Mouse (Mus musculus) stomach, embryonic 16.5 days (tissue): Measurements from ENCODE around the gene C1ra. TPM values are rescaled to one million over a fixed set of nuclear protein-coding genes. Genes with fewer than 3 reads are reported as not detected.
A peak's percentile ranks its signal among the peaks of the same experiment; 100 is the strongest.
"Not testable (repeated sequence)": the region's sequence is repeated elsewhere in the genome, so short reads cannot be mapped to it uniquely, and the experiment has no call there.

Experiments
- ATAC-seq: fragments of 200-750 bp; cut with Nextera tagmentation; 2 replicates; pipeline ENCODE4 v1.8.0; 2017; ENCODE audit warnings: moderate number of reproducible peaks, moderate TSS enrichment; ENCODE audit not compliant: insufficient read depth, low FRiP score
- H3K27ac ChIP-seq: fragments of 300-500 bp; sonication (generic); 2 replicates; pipeline ENCODE4 v1.5.1; 2014; ENCODE audit warnings: low read length
- H3K27me3 ChIP-seq: fragments of 300-500 bp; sonication (generic); 2 replicates; pipeline ENCODE4 v1.6.1; 2014; ENCODE audit warnings: low read length, control low read depth, mixed read lengths; ENCODE audit not compliant: control insufficient read depth, insufficient read depth
- H3K36me3 ChIP-seq: fragments of 300-500 bp; sonication (generic); 2 replicates; pipeline ENCODE4 v1.6.1; 2014; ENCODE audit warnings: low read length; ENCODE audit not compliant: control insufficient read depth, insufficient read depth
- H3K4me1 ChIP-seq: fragments of 300-500 bp; sonication (generic); 2 replicates; pipeline ENCODE4 v1.6.1; 2014; ENCODE audit warnings: low read length, control low read depth, mixed read lengths; ENCODE audit not compliant: control insufficient read depth, insufficient read depth
- H3K4me2 ChIP-seq: fragments of 300-500 bp; sonication (generic); 2 replicates; pipeline ENCODE4 v1.6.1; 2014; ENCODE audit warnings: low read depth, low read length, mixed read lengths
- H3K4me3 ChIP-seq: fragments of 300-500 bp; sonication (generic); replicated peaks from 2 replicates; pipeline ENCODE4 v1.5.1; 2014; ENCODE audit warnings: mild to moderate bottlenecking, low read length
- H3K9ac ChIP-seq: fragments of 300-500 bp; sonication (generic); 2 replicates; pipeline ENCODE4 v1.6.1; 2014; ENCODE audit warnings: low read length
- H3K9me3 ChIP-seq: fragments of 300-500 bp; sonication (generic); replicated peaks from 2 replicates; pipeline ENCODE4 v1.6.1; 2016; ENCODE audit warnings: low read length, control low read depth; ENCODE audit not compliant: control insufficient read depth
- WGBS: fragments of 180-500 bp; shearing (Covaris S2); extraction: QIAGEN DNeasy Blood & Tissue Kit; methylation state at CpG from one replicate; pipeline ENCODE4 v1.1.7; 2014; 5-methylcytosine and 5-hydroxymethylcytosine counted together
- polyA plus RNA-seq: library from polyadenylated mRNA; unstranded; fragments of >200 nt; fragmentation: Nextera tagmentation; extraction: Ambion mirVana; gene quantifications from 2 replicates; pipeline ENCODE4 v1.2.1, GENCODE M21; 2015

The C1ra gene
- polyA plus RNA-seq, 1 experiment from 2014 or later: 9.4 TPM

DNA sequence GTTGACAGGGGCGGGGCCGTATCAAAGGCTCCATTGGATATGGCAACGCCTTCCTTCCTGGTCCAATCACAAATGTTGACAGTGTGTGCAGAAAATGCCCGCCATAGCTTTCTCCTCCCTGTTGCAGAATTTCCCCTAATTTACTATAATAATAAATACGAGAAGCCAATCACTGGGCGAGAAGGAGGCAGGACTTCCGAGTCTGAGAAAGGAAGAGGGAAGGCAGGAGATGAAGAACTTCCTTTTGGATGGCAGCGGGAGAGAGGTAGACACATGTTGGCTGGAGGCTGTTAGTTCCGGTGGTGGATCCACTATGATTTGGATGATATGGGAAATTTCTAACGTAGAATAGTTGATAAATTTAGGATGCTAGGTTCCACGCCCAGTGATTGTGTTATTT is 37.6 kb upstream of the C1ra start:
- Histone ChIP-seq H3K4me3 (no peak overlapping the region), H3K36me3 (no peaks in the 10 kb centered on the region), H3K27me3 (no peaks in the 10 kb centered on the region), H3K4me2 (no peak overlapping the region), H3K9me3 (no peaks in the 10 kb centered on the region), H3K27ac (no peak overlapping the region), H3K9ac (no peak overlapping the region), H3K4me1 (peaks cover 8% of the 10 kb centered on the region; the same call in 1 of the 2 replicates)
- 77% methylated on average over 11 of the region's 11 CpGs for WGBS
- no peak for ATAC-seq

DNA sequence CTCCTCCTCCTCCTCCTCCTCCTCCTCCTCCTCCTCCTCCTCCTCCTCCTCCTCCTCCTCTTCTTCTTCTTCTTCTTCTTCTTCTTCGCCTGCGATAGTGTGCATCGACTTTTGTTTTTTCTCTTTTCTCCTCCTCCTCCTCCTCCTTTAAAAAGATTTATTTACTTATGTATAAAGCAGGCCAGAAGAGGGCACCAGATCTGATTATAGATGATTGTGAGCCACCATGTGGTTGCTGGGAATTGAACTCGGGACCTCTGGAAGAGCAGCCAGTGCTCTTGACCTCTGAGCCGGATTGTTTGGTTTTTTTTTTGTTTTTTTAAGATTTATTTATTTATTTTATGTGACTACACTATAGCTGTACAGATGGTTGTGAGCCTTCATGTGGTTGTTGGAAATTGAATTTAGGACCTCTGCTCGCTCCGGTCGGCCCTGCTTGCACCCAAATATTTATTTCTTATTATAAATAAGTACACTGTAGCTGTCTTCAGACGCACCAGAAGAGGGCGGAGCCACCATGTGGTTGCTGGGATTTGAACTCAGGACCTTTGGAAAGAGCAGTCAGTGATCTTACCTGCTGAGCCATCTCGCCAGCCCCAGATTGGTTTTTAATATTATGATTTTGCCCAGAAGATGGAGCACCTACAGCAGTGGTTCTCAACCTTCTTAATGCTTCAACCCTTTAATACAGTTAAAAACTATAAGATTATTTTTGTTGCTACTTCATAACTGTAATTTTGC is 36.7 kb upstream of the C1ra start:
- not testable (repeated sequence) for H3K27me3 ChIP-seq, H3K9ac ChIP-seq, H3K4me2 ChIP-seq, H3K4me3 ChIP-seq, H3K36me3 ChIP-seq, H3K4me1 ChIP-seq, ATAC-seq, H3K9me3 ChIP-seq, H3K27ac ChIP-seq
- 87% methylated on average over 9 of the region's 11 CpGs for WGBS

DNA sequence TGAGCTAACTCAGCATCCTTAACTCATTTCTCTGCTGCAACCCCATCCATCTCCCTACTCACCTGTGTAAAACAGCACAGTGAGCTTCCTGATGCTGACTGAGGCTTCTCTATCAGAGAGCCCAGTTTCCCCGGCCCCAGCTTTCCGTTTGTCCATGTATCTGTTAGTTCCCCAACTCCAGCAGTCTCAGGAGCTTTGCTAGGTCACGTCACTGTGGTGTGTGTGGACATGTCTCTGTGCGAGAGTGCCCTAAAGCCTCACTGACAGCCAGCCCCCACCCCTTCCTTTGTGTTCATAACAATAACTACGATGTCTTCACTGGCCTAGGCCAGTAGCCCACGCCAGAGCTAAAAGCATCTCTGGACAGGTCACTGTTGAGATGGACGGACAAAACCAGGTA is 36.0 kb upstream of the C1ra start:
- Histone ChIP-seq H3K4me3 (no peak overlapping the region), H3K27me3 (no peaks in the 10 kb centered on the region)
- 84% methylated on average over 7 of the region's 7 CpGs for WGBS

DNA sequence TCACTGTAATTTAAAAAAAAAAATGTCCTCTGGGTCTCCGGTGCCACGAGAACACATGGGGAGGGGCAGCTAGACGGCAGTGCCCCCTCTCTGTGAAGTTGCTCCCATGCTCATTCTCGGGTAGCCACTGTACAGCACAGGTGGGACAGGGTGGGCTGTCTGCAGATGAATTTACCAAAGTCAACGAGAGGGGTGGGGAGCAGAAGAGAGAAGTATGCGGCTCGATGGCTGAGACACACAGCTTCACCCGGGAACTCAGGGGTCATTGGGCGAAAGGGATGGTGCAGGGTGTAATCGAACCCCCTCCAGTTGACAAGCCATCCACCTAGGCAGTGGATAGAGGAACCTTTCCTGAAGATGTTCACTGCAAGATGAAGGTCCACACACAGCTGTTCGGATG is 35.4 kb upstream of the C1ra start:
- Histone ChIP-seq H3K4me2 (no peak overlapping the region), H3K27me3 (no peaks in the 10 kb centered on the region), H3K4me1 (peaks cover 8% of the 10 kb centered on the region; the same call in 1 of the 2 replicates), H3K27ac (no peak overlapping the region), H3K9me3 (no peaks in the 10 kb centered on the region), H3K36me3 (no peaks in the 10 kb centered on the region), H3K4me3 (no peak overlapping the region), H3K9ac (no peak overlapping the region)
- no peak for ATAC-seq
- 80% methylated on average over 11 of the region's 11 CpGs for WGBS

More for the DNA sequence above, 36.0 kb upstream of the C1ra start:
- no peak overlapping the region for H3K9ac ChIP-seq
- no peaks in the 10 kb centered on the region for H3K9me3 ChIP-seq
- H3K4me2 ChIP-seq: no peak overlapping the region
- no peak overlapping the region for H3K27ac ChIP-seq
- peaks cover 8% of the 10 kb centered on the region; the same call in 1 of the 2 replicates for H3K4me1 ChIP-seq
- no peaks in the 10 kb centered on the region for H3K36me3 ChIP-seq
- ATAC-seq: no peak

DNA sequence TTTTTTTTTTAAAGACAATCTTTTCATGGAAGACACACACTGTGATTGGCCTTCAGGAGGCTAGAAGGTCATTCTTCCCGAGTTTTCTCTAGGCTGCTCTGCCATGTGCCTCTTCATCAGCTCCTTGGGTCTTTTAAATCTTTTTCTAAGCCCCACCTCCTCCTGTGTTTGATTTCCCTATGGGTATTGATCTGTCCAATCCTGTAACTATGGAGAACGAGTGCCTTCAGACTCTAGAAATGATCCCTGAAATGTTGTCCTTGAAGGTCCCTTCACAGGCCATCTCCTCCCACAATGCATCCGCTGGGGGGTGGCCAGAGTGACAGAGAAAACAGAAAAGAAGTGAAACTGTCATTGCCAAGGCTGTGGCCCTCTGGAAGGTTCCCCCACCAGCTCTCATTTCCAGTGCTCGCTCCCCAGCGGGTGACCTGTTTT is 35.0 kb upstream of the C1ra start:
- H3K27ac ChIP-seq: peak overlapping the region; percentile 43
- no peak for ATAC-seq

DNA sequence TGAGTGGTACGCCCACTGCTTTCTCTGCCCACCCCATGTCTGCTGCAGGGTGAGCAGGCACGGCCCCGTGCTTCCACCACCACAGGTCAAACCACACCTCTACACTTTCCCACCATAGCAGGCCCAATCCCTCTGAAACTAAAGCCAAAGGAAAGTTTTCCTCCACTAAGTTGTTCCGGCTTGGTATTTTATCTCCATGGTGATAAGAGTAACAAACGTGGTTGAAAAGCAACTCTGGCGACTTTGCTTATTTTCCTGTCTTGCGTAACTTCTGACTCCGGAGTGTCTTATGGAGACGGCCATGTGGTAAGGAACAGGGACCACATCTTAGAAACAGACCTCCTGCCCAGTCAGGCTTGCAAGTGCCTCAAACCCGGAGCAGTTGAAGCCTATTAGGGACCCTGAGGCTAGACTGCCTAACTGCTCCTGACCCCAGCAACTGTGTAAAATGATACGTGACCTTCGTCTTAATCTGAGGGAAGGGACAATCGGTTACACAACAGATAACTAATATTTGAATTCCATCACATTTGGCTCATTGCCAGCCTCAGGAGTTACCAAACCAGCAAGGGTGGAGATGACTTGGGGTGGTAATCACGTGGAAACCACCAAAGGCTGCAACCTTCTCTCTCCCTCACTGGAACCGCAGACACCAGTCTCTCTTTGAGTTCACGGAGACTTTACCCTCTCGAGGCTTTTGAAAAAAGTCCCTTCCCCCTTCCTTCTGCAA is 34.1 kb upstream of the C1ra start:
- peak overlapping the region; percentile 56 for H3K27ac ChIP-seq
- no peaks in the 10 kb centered on the region for H3K9me3 ChIP-seq
- peak; percentile 72 for ATAC-seq
- WGBS: 39% methylated on average over 17 of the region's 17 CpGs
- H3K4me2 ChIP-seq: no peak overlapping the region
- no peaks in the 10 kb centered on the region for H3K27me3 ChIP-seq
- H3K9ac ChIP-seq: peak overlapping the region; percentile 4; the same call in 1 of the 2 replicates
- peaks cover 8% of the 10 kb centered on the region; the same call in 1 of the 2 replicates for H3K4me1 ChIP-seq
- H3K4me3 ChIP-seq: no peak overlapping the region
- H3K36me3 ChIP-seq: no peaks in the 10 kb centered on the region

More for the DNA sequence above, 35.0 kb upstream of the C1ra start:
- no peaks in the 10 kb centered on the region for H3K36me3 ChIP-seq
- no peak overlapping the region for H3K4me2 ChIP-seq
- peaks cover 8% of the 10 kb centered on the region; the same call in 1 of the 2 replicates for H3K4me1 ChIP-seq
- no peaks in the 10 kb centered on the region for H3K27me3 ChIP-seq
- 59% methylated on average over 5 of the region's 5 CpGs for WGBS
- no peaks in the 10 kb centered on the region for H3K9me3 ChIP-seq
- no peak overlapping the region for H3K4me3 ChIP-seq
- H3K9ac ChIP-seq: no peak overlapping the region

DNA sequence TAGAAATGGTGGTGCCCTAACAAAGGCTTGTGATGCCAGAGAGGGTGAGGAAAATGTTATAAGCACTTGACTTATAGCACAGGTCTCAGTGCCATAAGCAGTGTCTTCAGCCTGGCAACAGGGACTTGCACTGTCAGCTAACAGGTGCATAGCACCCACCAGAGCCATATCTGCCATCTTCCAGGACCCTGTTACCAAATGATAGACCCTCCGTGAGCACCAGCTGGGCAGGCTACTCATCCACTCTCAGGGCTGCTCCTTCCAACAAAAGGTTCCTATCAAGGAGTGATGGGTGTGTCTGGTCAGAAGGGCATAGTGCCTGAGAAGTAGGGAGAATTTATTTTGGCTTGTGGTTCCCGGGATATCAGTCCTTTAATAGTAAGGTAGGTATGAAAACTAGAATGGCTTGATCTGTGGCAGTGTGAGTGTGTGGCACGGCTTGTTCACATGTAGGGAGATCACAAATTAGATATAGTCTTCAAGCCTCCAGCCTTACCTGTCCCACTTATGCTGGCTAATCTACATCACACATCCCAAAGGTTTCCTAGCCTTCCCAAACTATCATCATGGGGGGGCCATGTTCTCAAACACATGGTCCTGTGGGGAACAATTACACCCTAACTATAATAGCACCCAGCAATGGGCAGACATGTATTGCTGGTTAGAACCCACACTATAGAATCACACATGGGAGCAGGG is 33.2 kb upstream of the C1ra start:
- ATAC-seq: no peak
- peak overlapping the region; percentile 4; the same call in 1 of the 2 replicates for H3K9ac ChIP-seq
- no peak overlapping the region for H3K4me3 ChIP-seq
- 70% methylated on average over 3 of the region's 3 CpGs for WGBS
- peak overlapping the region; percentile 56 for H3K27ac ChIP-seq
- no peak overlapping the region for H3K4me2 ChIP-seq
- H3K36me3 ChIP-seq: no peaks in the 10 kb centered on the region
- H3K4me1 ChIP-seq: peaks cover 8% of the 10 kb centered on the region; the same call in 1 of the 2 replicates
- H3K9me3 ChIP-seq: no peaks in the 10 kb centered on the region
- H3K27me3 ChIP-seq: no peaks in the 10 kb centered on the region

DNA sequence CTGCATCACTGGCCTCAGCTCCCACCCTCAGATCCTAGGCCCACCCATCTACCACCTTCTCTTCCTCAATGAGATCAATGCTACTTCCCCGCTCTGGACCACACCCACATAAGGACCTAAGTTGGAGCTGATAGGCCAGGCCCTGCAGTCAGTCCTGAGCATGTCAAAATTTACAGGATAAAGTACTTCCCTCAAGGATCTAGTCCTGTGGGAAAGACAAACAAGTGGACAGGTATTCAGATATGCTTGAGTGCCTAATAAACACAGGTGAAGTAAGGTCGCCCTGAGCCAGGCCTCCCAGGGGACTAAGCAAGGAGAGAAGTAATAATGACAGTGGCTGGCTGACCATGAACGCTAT is 32.7 kb upstream of the C1ra start:
- Histone ChIP-seq H3K9me3 (no peaks in the 10 kb centered on the region), H3K4me1 (peaks cover 8% of the 10 kb centered on the region; the same call in 1 of the 2 replicates), H3K36me3 (no peaks in the 10 kb centered on the region), H3K4me2 (no peak overlapping the region), H3K27me3 (no peaks in the 10 kb centered on the region), H3K4me3 (no peak overlapping the region), H3K27ac (no peak overlapping the region), H3K9ac (no peak overlapping the region)
- WGBS: 72% methylated on average over 3 of the region's 3 CpGs
- ATAC-seq: no peak

DNA sequence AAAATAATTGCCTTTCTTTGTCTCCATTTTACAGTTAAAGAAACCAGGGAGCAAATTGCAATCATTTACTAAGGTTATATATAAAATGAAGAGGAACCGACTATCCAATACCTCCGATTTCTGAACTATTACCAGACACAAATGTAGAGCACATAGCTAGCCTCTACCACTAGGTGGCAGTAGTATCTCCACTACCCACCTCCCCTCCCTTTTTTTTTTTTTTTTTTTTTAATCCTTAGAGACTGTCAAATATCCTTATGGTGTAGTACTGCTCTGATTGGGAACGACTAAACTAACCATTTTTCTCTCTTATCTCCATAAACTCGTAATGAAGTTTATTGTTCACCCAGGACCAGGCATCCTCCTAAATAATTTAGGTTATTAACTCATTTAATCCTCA is 31.9 kb upstream of the C1ra start:
- Histone ChIP-seq H3K9ac (no peak overlapping the region), H3K27me3 (no peaks in the 10 kb centered on the region), H3K4me1 (peaks cover 8% of the 10 kb centered on the region; the same call in 1 of the 2 replicates), H3K4me2 (no peak overlapping the region), H3K9me3 (no peaks in the 10 kb centered on the region), H3K36me3 (no peaks in the 10 kb centered on the region), H3K4me3 (no peak overlapping the region), H3K27ac (no peak overlapping the region)
- no peak for ATAC-seq
- 56% methylated on average over 4 of the region's 4 CpGs for WGBS
